Mouse (Mus musculus) embryonic facial prominence, embryonic 15.5 days (tissue): ENCODE results near the gene Tmem262. TPM values are rescaled to one million over a fixed set of nuclear protein-coding genes. Genes with fewer than 3 reads are reported as not detected.

Experiments used
- ATAC-seq: fragments of 200-750 bp; cut with Nextera tagmentation; 2 replicates; pipeline ENCODE4 v1.8.0; 2017; ENCODE audit warnings: low read depth, moderate TSS enrichment; ENCODE audit not compliant: insufficient number of reproducible peaks, low FRiP score, low TSS enrichment
- H3K27ac ChIP-seq: fragments of 300-500 bp; sonication (generic); replicated peaks from 2 replicates; pipeline ENCODE4 v1.5.1; 2015; ENCODE audit warnings: mild to moderate bottlenecking, inconsistent platforms
- H3K27me3 ChIP-seq: fragments of 300-500 bp; sonication (generic); 2 replicates; pipeline ENCODE4 v1.6.1; 2015; ENCODE audit warnings: inconsistent platforms
- H3K36me3 ChIP-seq: fragments of 300-500 bp; sonication (generic); 2 replicates; pipeline ENCODE4 v1.6.1; 2015; ENCODE audit warnings: mild to moderate bottlenecking, inconsistent platforms
- H3K4me1 ChIP-seq: fragments of 300-500 bp; sonication (generic); 2 replicates; pipeline ENCODE4 v1.6.1; 2015; ENCODE audit warnings: inconsistent platforms
- H3K4me2 ChIP-seq: fragments of 300-500 bp; sonication (generic); replicated peaks from 2 replicates; pipeline ENCODE4 v1.6.1; 2015; ENCODE audit warnings: mild to moderate bottlenecking, inconsistent platforms
- H3K4me3 ChIP-seq: fragments of 300-500 bp; sonication (generic); replicated peaks from 2 replicates; pipeline ENCODE4 v1.5.1; 2015; ENCODE audit warnings: mild to moderate bottlenecking, inconsistent platforms
- H3K9ac ChIP-seq: fragments of 300-500 bp; sonication (generic); 2 replicates; pipeline ENCODE4 v1.6.1; 2015; ENCODE audit warnings: inconsistent platforms
- H3K9me3 ChIP-seq: fragments of 300-500 bp; sonication (generic); replicated peaks from 2 replicates; pipeline ENCODE4 v1.6.1; 2016; ENCODE audit warnings: inconsistent platforms
- WGBS: fragments of 180-500 bp; shearing (Covaris S2); methylation state at CpG from one replicate; pipeline ENCODE4 v1.1.7; 2015; 5-methylcytosine and 5-hydroxymethylcytosine counted together
- polyA plus RNA-seq: library from polyadenylated mRNA; unstranded; fragments of >200 nt; fragmentation: Nextera tagmentation; extraction: Ambion mirVana; gene quantifications from 2 replicates; pipeline ENCODE4 v1.2.1, GENCODE M21; 2015

The Tmem262 gene
- polyA plus RNA-seq, 1 experiment from 2014 or later = not detected

DNA sequence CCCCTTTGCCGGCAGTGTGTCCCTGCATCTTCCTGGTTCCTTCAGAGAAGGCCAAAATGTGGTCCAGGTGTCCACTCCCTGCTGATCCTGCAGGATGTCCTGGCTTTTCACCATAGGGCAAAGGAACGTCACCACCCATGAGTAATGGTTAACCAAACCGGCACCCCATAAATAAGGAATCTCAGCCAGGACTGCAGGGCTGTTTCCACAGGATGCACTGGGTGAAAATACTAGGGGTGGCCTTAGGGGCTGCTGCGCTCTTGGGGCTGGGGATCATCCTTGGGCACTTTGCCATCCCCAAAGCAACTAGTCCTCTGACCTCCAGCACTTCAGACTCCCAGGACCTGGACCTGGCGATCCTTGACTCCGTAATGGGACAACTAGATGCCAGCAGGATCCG is 25.8 kb downstream of the Tmem262 start, which contains the start of gene Naaladl1:
Gene Naaladl1 (plus strand): TSS at position 197 of the 400 bp plus-strand sequence.
- no peak for ATAC-seq
- Histone ChIP-seq H3K9ac (no peak within 1 kb of the TSS), H3K4me2 (no peak within 1 kb of the TSS)

DNA sequence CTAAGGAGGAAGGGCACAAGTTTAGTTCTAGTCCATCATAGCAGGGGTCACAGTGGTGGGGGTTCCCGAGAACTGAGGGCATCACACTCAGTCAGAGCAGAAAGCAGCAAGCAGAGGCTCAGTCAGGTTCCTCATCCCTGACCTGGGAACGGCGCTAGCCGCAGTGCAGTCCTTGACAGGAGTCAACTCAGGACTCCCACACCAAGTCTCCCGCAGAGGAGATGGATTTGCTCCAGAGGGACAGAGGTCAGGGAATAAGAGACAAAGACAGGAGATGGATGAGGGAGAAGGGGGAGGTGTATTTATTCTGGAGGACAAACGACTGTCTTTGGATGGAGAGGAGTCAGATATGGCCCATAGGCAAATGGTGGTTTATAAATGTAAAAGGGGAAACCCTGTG is 33.3 kb downstream of the Tmem262 start:
- H3K27ac ChIP-seq = no peak overlapping the region
- H3K4me3 ChIP-seq = no peak overlapping the region
- peaks cover 25% of the 10 kb centered on the region for H3K36me3 ChIP-seq
- H3K27me3 ChIP-seq = no peaks in the 10 kb centered on the region
- ATAC-seq = no peak
- no peaks in the 10 kb centered on the region for H3K9me3 ChIP-seq
- H3K4me1 ChIP-seq = peaks cover 18% of the 10 kb centered on the region
- WGBS = 74% methylated on average over 6 of the region's 6 CpGs
- no peak overlapping the region for H3K4me2 ChIP-seq
- no peak overlapping the region for H3K9ac ChIP-seq

More for the DNA sequence above, 25.8 kb downstream of the Tmem262 start, which contains the start of gene Naaladl1:
- Histone ChIP-seq H3K27me3 (no peaks in the 10 kb centered on the region), H3K36me3 (no peaks in the 10 kb centered on the region), H3K4me3 (no peak within 1 kb of the TSS), H3K9me3 (no peaks in the 10 kb centered on the region), H3K27ac (no peak within 1 kb of the TSS), H3K4me1 (no peaks in the 10 kb centered on the region)
- WGBS = 88% methylated on average over 7 of the region's 7 CpGs

DNA sequence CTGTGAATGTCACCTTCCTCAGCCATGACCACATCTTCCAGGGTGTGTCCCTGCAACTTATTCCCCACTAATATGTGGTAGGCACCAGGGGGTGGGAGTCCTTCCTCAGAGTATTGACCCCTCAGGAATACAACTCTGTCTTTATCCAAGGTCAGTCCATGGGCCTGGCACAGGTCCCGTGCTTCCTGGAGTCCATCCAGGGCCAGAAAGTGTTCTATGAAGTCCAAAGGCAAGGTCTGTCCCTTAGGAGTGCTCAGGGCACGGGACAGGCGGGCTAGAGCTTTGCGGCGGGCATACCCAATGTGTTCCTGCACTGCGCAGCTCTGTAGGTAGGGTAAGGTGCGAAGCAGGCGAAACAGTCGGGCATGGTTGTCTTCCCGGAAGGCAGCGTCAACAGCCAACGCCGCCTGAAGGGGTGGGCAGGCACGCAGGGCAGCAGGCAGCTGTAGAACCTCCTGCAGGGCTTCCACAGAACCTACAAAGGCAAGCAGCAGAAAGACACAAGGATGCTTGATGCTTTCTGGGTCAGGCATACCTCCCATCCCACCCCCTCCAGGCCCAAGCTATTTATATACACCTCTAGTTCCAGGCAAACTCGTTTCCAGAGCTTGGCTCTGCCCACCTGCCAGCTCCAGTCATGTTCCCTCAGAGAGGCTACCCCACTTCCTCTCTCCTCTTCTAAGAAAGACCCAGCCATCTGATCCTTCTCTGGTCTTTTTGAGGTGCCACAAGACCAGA is 36.4 kb downstream of the Tmem262 start:
- Histone ChIP-seq H3K27me3 (no peaks in the 10 kb centered on the region), H3K9me3 (no peaks in the 10 kb centered on the region), H3K4me1 (peaks cover 25% of the 10 kb centered on the region), H3K4me2 (peak overlapping the region; percentile 82; the same call in 1 of the 2 replicates), H3K9ac (no peak overlapping the region), H3K4me3 (peak overlapping the region; percentile 73; the same call in 1 of the 2 replicates), H3K27ac (no peak overlapping the region), H3K36me3 (peaks cover 34% of the 10 kb centered on the region)
- 89% methylated on average over 15 of the region's 15 CpGs for WGBS
- ATAC-seq = no peak

DNA sequence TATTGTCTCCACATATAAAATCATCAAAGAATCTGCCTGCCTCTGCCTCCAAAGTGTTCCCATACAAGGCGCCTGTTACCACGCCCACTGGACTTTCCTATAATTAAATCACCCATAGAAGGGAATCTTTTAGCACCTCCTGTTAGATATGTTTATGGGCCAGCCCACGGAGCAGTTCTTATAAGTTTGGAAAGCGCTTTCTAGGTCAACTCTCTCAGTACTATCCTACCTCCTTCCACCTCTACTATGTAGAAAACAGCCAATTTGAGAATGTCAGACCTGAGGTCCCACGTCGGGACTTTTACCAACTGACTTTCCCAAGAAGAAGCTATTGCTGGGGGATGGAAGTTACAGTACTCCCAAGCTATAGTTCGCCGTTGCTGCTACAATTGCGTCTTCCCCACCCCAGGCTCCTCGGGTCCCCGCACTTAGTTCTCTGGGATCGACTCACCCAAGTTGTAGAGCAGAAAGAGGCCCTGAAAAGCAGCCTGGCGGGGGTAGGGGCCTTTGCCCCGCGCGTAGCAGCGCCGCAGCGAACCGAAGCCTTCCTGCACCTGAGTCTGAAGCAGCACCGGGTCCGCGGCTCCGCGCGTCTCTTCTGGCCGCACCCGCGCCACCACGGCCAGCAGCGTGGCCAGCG is 37.6 kb downstream of the Tmem262 start:
- 4% methylated on average over 32 of the region's 32 CpGs for WGBS
- Histone ChIP-seq H3K27ac (peak overlapping the region; percentile 97), H3K9ac (peak overlapping the region; percentile 72), H3K36me3 (peaks cover 35% of the 10 kb centered on the region), H3K4me3 (peak overlapping the region; percentile 73), H3K27me3 (no peaks in the 10 kb centered on the region), H3K4me1 (peaks cover 25% of the 10 kb centered on the region), H3K9me3 (no peaks in the 10 kb centered on the region), H3K4me2 (peak overlapping the region; percentile 82)
- no peak; the same call in 1 of the 2 replicates for ATAC-seq

DNA sequence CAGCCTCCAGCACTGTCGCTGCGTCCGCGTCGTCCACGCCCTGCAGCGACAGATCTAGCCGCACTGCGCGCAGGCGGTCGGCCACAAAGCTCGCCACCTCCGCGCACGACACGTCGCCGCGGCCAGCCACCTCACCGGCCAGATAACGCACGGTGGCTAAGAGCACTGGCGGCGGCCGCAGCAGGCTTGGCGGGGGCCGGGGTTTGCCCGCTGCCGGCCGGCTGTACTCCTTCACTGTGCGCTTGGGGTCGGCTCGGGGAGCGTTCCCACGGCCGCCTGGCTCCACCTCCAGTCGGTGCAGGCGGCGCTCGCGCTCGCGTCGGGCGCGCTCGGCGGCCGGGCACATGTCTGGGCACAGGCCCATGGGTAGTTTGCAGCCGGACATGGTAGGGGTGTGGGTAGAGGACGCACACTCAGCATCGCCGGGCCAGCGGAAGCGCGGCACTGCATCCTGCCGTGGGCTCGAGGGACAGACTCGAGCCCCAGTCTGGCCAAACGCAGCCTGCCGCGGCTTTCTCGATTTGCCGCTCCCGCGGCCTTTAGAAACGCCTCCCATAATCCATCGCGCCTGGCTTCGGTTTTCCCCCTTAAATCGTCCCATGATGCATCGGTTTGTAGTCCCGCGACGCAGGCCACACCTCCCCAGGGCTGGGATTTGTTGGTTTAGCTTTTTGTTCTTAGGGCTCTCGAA is 38.3 kb downstream of the Tmem262 start, which contains the start of gene Sac3d1:
Gene Sac3d1 (minus strand): TSS at position 665 of the 691 bp plus-strand sequence.
- Histone ChIP-seq H3K4me2 (peak within 1 kb of the TSS; percentile 82), H3K27ac (peak within 1 kb of the TSS; percentile 97), H3K4me3 (peak within 1 kb of the TSS; percentile 73), H3K27me3 (no peaks in the 10 kb centered on the region), H3K36me3 (peaks cover 35% of the 10 kb centered on the region), H3K9ac (peak within 1 kb of the TSS; percentile 72), H3K4me1 (peaks cover 25% of the 10 kb centered on the region), H3K9me3 (no peaks in the 10 kb centered on the region)
- peak; percentile 87 for ATAC-seq
- WGBS = under 1% methylated on average over 77 of the region's 77 CpGs

DNA sequence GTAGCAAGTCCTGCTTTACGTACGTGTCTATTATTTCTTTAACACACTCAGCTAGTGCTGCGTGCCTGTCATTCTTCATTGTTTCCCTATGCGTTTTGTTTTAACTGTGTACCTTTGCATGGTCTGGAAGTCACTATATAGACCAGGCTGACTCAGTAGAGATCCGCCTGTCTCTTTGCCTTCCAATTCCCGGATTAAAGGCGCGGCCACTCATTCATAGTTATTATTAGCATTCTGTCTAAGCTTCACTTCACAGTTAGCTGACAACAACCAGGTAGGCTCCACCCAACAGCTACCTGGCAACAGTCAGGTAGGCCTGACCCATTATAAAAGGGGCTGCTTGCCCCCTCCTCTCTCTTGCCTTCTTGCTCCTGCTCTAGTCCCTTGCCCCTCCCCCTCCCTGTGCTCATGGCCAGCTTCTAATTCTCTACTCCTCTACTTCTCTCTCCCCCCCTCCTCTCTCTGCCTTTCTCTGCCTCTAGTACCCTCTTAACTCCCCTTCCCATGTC is 38.9 kb downstream of the Tmem262 start:
- H3K9ac ChIP-seq = peak overlapping the region; percentile 72
- ATAC-seq = peak; percentile 17; the same call in 1 of the 2 replicates
- WGBS = 2% methylated on average over 8 of the region's 8 CpGs
- H3K4me2 ChIP-seq = peak overlapping the region; percentile 82
- H3K9me3 ChIP-seq = no peaks in the 10 kb centered on the region
- H3K4me3 ChIP-seq = peak overlapping the region; percentile 73
- peaks cover 25% of the 10 kb centered on the region for H3K4me1 ChIP-seq
- H3K27me3 ChIP-seq = no peaks in the 10 kb centered on the region
- H3K36me3 ChIP-seq = peaks cover 35% of the 10 kb centered on the region
- peak overlapping the region; percentile 97 for H3K27ac ChIP-seq

DNA sequence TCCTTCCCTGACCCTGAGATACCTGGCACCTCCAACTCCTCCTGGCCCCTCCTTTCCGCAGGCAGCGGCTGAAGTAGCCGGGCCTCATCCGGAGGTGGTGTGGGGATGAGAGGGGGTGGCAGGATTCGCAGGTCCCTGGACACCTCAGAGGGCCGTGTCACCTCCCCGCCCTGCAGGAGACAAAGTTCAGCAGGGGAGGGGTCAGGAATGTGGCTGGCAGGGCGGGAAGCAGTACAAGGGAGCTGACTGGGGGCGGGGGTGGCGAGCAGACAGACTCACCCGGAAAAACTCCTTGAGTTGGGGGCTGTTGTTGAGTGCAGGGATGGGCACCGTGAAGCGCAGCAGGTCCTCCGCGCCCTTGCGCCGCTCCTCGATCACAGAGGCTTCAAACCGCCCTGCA is 41.9 kb downstream of the Tmem262 start:
- no peaks in the 10 kb centered on the region for H3K9me3 ChIP-seq
- peaks cover 19% of the 10 kb centered on the region for H3K4me1 ChIP-seq
- 44% methylated on average over 19 of the region's 19 CpGs for WGBS
- no peak for ATAC-seq
- no peak overlapping the region for H3K4me3 ChIP-seq
- H3K27me3 ChIP-seq = no peaks in the 10 kb centered on the region
- no peak overlapping the region for H3K9ac ChIP-seq
- H3K27ac ChIP-seq = no peak overlapping the region
- H3K4me2 ChIP-seq = no peak overlapping the region
- peaks cover 10% of the 10 kb centered on the region; the same call in 1 of the 2 replicates for H3K36me3 ChIP-seq

DNA sequence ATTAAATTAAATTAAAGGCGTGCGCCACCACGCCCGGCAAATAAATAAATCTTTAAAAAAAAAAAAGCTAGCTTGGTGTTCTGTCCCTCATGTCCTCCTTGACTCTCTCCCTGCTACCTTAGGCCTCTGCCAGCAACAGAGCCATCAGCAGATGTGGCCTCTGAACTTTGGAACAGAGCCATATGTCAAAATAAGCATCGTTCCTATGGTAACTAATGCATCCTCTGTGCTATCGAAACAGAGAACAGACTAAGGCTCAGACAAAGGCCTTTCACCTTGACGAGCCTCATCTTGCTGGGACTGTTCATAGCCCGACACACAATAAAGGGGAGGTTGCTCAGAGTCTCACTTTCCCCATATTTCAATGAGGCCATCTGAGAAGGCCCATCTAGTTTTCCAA is 43.5 kb downstream of the Tmem262 start:
- Histone ChIP-seq H3K36me3 (peaks cover 10% of the 10 kb centered on the region; the same call in 1 of the 2 replicates), H3K27ac (no peak overlapping the region), H3K4me3 (no peak overlapping the region), H3K9me3 (no peaks in the 10 kb centered on the region), H3K27me3 (no peaks in the 10 kb centered on the region), H3K4me1 (peaks cover 11% of the 10 kb centered on the region), H3K9ac (no peak overlapping the region), H3K4me2 (no peak overlapping the region)
- WGBS = 55% methylated on average over 8 of the region's 8 CpGs
- no peak for ATAC-seq

DNA sequence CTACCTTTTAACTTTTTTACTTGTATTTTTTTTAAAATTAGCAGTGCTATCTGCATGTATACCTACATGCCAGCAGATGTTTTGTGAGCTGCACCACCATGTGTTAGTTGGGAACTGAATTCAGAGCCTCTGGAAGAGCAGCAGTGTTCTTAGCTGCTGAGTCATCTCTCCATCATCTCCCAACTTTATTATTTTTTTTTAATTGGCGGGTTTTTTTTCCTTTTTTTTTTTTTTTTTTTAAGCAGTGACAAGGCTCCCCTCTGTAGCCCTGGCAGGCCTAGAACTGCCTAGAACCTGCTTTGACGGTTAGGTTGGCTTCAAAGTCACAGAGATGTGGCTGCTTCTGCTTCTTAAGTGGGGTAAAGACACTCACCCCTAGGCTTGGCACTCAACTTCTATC is 45.1 kb downstream of the Tmem262 start:
- H3K4me2 ChIP-seq = no peak overlapping the region
- H3K27ac ChIP-seq = no peak overlapping the region

DNA sequence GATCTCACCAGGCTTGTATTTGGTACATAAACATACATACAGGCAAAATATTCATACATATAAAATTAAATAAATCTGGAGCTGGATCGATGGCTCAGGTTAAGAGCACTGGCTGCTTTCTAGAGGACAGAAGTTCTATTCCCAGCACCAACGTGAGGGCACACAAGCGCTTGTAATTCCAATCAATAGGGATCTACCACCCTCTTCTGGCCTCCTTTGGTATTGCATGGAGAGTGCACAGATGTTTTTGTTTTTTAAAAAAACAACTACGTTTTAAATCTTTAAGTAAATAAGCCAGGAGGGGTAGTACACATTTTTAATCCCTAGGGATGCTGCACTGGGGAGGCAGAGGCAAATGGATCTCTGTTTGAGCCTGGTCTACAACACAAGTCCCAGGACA is 46.5 kb downstream of the Tmem262 start:
- H3K4me3 ChIP-seq = no peak overlapping the region
- H3K36me3 ChIP-seq = peaks cover under 1% of the 10 kb centered on the region; the same call in 1 of the 2 replicates
- WGBS = 23% methylated on average over 4 of the region's 4 CpGs
- H3K9me3 ChIP-seq = no peaks in the 10 kb centered on the region
- ATAC-seq = no peak
- no peak overlapping the region for H3K27ac ChIP-seq
- H3K9ac ChIP-seq = no peak overlapping the region
- H3K4me1 ChIP-seq = peaks cover 8% of the 10 kb centered on the region
- H3K4me2 ChIP-seq = no peak overlapping the region
- no peaks in the 10 kb centered on the region for H3K27me3 ChIP-seq

More for the DNA sequence above, 45.1 kb downstream of the Tmem262 start:
- Histone ChIP-seq H3K4me3 (no peak overlapping the region), H3K9me3 (no peaks in the 10 kb centered on the region), H3K36me3 (peaks cover 10% of the 10 kb centered on the region; the same call in 1 of the 2 replicates), H3K9ac (no peak overlapping the region), H3K4me1 (peaks cover 8% of the 10 kb centered on the region), H3K27me3 (no peaks in the 10 kb centered on the region)
- no peak for ATAC-seq
- 66% methylated on average over 2 of the region's 2 CpGs for WGBS
